Mouse (Mus musculus): ENCODE data around the gene Tada1. TPM values are rescaled to one million over a fixed set of nuclear protein-coding genes. Genes with fewer than 3 reads are reported as not detected.

Gene Tada1
- polyA plus RNA-seq, 1 experiment from 2014 or later = 99.7 TPM

DNA sequence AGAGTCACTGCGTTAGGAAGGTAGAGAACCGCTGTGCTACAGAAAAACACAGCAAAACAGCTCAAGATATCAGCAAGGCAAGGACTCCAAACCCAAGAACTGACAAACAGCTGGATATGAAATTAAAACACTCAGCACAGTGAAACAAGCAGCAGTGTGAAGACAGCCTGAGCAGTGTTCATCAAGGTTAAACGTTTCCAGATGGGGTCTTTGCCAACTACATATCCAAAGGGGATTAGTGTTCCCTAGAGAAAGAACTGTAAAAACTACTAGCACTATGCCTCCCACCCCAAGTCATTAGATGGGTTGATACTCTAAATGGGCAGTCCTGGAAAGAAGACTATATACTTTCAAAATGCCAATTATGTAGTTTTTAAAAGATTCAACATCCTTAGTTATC is 29.6 kb upstream of the Tada1 start:
- Histone ChIP-seq H3K9me3 (ENCODE audit: control insufficient read depth, low read length) (no peaks in the 10 kb centered on the region), H3K36me3 (ENCODE audit: control insufficient read depth, insufficient read depth, low read length) (no peaks in the 10 kb centered on the region), H3K4me1 (ENCODE audit: control insufficient read depth, insufficient read depth, low read length) (peaks cover 3% of the 10 kb centered on the region), H3K27ac (replicated peaks; ENCODE audit: low read depth, low read length) (no peak overlapping the region), H3K4me3 (replicated peaks; ENCODE audit: low read depth, low read length) (no peak overlapping the region), H3K9ac (replicated peaks; ENCODE audit: low read length) (no peak overlapping the region), H3K27me3 (ENCODE audit: control insufficient read depth, insufficient read depth, low read length) (no peaks in the 10 kb centered on the region), H3K4me2 (ENCODE audit: low read length) (no peak overlapping the region)
- WGBS = 82% methylated on average over 3 of the region's 3 CpGs
- DNase-seq = no peak
- no peak for ATAC-seq (ENCODE audit: low FRiP score, low TSS enrichment)

DNA sequence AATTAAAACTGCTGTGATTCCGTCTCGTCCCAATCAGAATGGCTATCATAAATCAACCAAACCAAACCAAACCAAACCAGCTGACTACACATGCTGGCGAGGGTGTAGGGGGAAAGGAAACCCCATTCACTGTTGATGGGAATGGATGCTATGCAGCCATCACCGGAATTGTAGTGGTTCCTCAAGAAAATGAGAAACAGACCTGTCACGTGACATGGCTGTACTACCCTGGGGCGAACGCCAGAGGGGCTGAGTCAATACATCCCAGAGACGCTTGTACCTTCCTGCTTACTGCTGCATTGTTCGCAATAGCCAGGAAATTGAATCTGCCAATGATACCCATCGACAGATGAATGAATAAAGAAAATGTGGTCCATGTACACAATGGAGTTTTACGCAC is 29.1 kb upstream of the Tada1 start:
- no peaks in the 10 kb centered on the region for H3K27me3 ChIP-seq (ENCODE audit: control insufficient read depth, insufficient read depth, low read length)
- no peak overlapping the region for H3K4me3 ChIP-seq (replicated peaks; ENCODE audit: low read depth, low read length)
- no peaks in the 10 kb centered on the region for H3K4me1 ChIP-seq (ENCODE audit: control insufficient read depth, insufficient read depth, low read length)
- no peaks in the 10 kb centered on the region for H3K36me3 ChIP-seq (ENCODE audit: control insufficient read depth, insufficient read depth, low read length)
- H3K27ac ChIP-seq (replicated peaks; ENCODE audit: low read depth, low read length) = no peak overlapping the region
- no peak overlapping the region for H3K4me2 ChIP-seq (ENCODE audit: low read length)
- 88% methylated on average over 11 of the region's 11 CpGs for WGBS
- DNase-seq = no peak
- ATAC-seq (ENCODE audit: low FRiP score, low TSS enrichment) = no peak
- H3K9me3 ChIP-seq (ENCODE audit: control insufficient read depth, low read length) = no peaks in the 10 kb centered on the region
- no peak overlapping the region for H3K9ac ChIP-seq (replicated peaks; ENCODE audit: low read length)

DNA sequence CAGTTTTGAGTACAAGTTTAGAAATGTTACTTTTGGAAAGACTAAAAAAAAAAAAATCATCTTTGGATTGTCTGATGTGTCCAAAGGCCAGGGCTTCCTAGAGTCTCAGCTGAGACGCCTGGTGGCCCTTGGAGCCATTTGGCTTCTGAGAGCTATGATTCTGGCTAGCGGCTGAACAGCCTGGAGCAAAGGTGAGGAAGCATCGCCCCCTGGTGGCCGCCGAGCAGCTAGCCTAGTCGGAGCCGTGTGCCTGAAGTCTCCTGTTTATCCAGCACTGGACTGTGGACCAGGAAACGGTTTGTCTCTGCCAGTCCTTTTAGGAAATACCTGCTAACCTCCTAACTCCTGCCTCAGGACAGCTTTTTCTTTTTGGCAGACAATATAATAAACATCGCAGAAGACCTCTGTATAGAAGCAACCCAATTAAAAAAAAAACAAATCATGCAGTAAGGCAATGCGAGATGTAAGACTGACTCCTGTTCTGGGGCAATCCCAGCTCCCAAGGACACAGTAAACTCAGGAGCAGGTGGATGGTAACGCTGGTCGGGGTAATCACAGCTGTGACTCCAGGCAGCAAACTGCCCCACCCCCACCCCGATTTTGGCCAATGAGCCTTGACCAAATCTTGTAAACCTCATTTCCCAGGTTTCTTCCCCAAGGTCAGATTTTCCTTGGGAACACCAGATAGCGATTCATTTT is 18.6 kb upstream of the Tada1 start:
- ATAC-seq (ENCODE audit: low FRiP score, low TSS enrichment) (peak; percentile 68), DNase-seq (peak; percentile 86)
- Histone ChIP-seq H3K36me3 (ENCODE audit: control insufficient read depth, insufficient read depth, low read length) (no peaks in the 10 kb centered on the region), H3K9me3 (ENCODE audit: control insufficient read depth, low read length) (no peaks in the 10 kb centered on the region), H3K27ac (replicated peaks; ENCODE audit: low read depth, low read length) (no peak overlapping the region), H3K4me2 (ENCODE audit: low read length) (no peak overlapping the region), H3K4me3 (replicated peaks; ENCODE audit: low read depth, low read length) (no peak overlapping the region), H3K9ac (replicated peaks; ENCODE audit: low read length) (no peak overlapping the region), H3K4me1 (ENCODE audit: control insufficient read depth, insufficient read depth, low read length) (no peaks in the 10 kb centered on the region), H3K27me3 (ENCODE audit: control insufficient read depth, insufficient read depth, low read length) (no peaks in the 10 kb centered on the region)
- 22% methylated on average over 14 of the region's 14 CpGs for WGBS

DNA sequence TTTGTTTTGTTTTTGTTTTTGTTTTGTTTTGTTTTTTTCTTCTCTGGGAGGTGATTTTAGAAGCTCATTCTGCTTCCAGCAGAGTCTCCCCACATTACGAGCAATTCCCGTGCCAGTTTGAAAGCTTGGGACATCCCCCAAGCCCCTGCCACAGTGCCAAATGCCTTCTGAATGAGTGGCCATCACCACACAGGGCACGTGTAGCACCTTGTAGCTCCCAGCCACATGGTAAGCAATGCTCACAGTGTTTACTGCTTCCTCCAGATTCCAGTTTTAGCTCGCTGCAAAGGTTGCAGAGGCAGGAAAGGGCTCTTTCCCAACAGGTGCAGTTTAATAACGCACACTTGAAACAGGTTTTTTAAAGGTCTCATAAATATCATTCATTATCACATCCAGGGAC is 18.0 kb upstream of the Tada1 start:
- no peak for DNase-seq
- H3K27ac ChIP-seq (replicated peaks; ENCODE audit: low read depth, low read length) = no peak overlapping the region
- H3K36me3 ChIP-seq (ENCODE audit: control insufficient read depth, insufficient read depth, low read length) = no peaks in the 10 kb centered on the region
- no peak overlapping the region for H3K9ac ChIP-seq (replicated peaks; ENCODE audit: low read length)
- H3K27me3 ChIP-seq (ENCODE audit: control insufficient read depth, insufficient read depth, low read length) = no peaks in the 10 kb centered on the region
- whole genome bisulfite sequencing = 82% methylated on average over 5 of the region's 5 CpGs
- no peaks in the 10 kb centered on the region for H3K4me1 ChIP-seq (ENCODE audit: control insufficient read depth, insufficient read depth, low read length)
- no peak overlapping the region for H3K4me3 ChIP-seq (replicated peaks; ENCODE audit: low read depth, low read length)
- H3K4me2 ChIP-seq (ENCODE audit: low read length) = no peak overlapping the region
- H3K9me3 ChIP-seq (ENCODE audit: control insufficient read depth, low read length) = no peaks in the 10 kb centered on the region
- ATAC-seq (ENCODE audit: low FRiP score, low TSS enrichment) = no peak

DNA sequence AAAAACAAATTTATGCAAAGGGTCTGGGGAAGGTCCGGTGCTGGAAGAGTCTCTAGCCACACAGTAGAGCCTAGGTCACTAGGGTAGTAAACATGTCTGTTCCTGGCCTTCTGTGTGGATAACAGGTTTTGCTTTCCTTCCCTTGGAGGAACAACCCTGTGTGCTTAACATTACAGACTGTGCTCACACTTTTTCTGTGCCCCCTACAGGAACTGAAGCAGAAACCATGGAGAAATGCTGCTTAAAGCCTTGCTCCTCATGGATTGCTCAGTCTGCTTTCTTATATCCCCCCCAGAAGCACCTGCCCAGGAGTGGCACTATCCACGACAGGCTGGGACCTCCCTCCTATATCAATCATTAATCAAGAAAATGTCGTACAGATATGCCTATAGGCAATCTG is 17.1 kb upstream of the Tada1 start:
- ATAC-seq (ENCODE audit: low FRiP score, low TSS enrichment) (no peak), DNase-seq (no peak)
- Histone ChIP-seq H3K9ac (replicated peaks; ENCODE audit: low read length) (no peak overlapping the region), H3K4me3 (replicated peaks; ENCODE audit: low read depth, low read length) (no peak overlapping the region), H3K4me2 (ENCODE audit: low read length) (no peak overlapping the region), H3K27ac (replicated peaks; ENCODE audit: low read depth, low read length) (no peak overlapping the region), H3K4me1 (ENCODE audit: control insufficient read depth, insufficient read depth, low read length) (no peaks in the 10 kb centered on the region), H3K9me3 (ENCODE audit: control insufficient read depth, low read length) (no peaks in the 10 kb centered on the region), H3K27me3 (ENCODE audit: control insufficient read depth, insufficient read depth, low read length) (no peaks in the 10 kb centered on the region), H3K36me3 (ENCODE audit: control insufficient read depth, insufficient read depth, low read length) (no peaks in the 10 kb centered on the region)
- WGBS = 71% methylated on average over 3 of the region's 3 CpGs

DNA sequence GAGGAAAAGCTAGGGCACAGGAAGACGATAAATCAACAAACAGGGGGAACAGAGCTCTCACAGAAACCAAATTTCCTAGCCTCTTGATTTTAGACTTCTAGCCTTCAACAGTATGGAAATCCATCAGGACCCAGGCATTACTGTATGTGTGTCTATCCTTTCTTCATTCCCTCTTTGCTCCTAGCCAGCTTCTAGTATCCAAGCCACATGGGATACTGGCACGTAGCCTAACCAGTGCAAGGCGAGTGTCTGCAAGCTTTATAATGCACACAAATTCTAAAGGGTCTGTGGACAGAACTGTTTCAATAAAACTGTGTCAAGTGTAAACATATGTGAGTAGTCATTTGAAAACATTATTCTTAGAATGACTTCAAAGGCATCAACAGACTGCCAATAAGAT is 16.2 kb upstream of the Tada1 start:
- WGBS = 88% methylated on average over 3 of the region's 3 CpGs
- Histone ChIP-seq H3K4me1 (ENCODE audit: control insufficient read depth, insufficient read depth, low read length) (no peaks in the 10 kb centered on the region), H3K4me2 (ENCODE audit: low read length) (no peak overlapping the region), H3K4me3 (replicated peaks; ENCODE audit: low read depth, low read length) (no peak overlapping the region), H3K27me3 (ENCODE audit: control insufficient read depth, insufficient read depth, low read length) (no peaks in the 10 kb centered on the region), H3K9me3 (ENCODE audit: control insufficient read depth, low read length) (no peaks in the 10 kb centered on the region), H3K36me3 (ENCODE audit: control insufficient read depth, insufficient read depth, low read length) (no peaks in the 10 kb centered on the region), H3K9ac (replicated peaks; ENCODE audit: low read length) (no peak overlapping the region), H3K27ac (replicated peaks; ENCODE audit: low read depth, low read length) (no peak overlapping the region)
- ATAC-seq (ENCODE audit: low FRiP score, low TSS enrichment) (no peak), DNase-seq (no peak)

DNA sequence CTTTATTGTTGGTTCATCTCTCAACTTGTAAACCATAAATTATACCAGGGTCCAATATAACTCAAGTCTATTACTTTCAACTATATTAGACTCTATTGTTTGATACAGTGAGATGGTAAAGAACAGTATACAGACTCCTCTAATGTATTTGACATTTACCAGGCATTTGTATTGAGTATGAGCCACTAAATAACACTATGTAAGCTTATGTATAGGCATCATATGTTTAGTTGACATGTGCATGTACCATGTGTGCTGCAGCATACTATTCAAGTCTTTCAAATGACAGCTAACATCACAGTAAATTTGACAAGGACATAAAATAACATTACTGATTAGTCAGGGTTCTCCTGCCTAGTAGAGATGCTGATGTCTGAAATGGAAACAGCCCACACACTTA is 15.8 kb upstream of the Tada1 start:
- Histone ChIP-seq H3K9ac (replicated peaks; ENCODE audit: low read length) (no peak overlapping the region), H3K4me3 (replicated peaks; ENCODE audit: low read depth, low read length) (no peak overlapping the region), H3K27ac (replicated peaks; ENCODE audit: low read depth, low read length) (no peak overlapping the region), H3K4me2 (ENCODE audit: low read length) (no peak overlapping the region), H3K9me3 (ENCODE audit: control insufficient read depth, low read length) (no peaks in the 10 kb centered on the region), H3K36me3 (ENCODE audit: control insufficient read depth, insufficient read depth, low read length) (no peaks in the 10 kb centered on the region), H3K27me3 (ENCODE audit: control insufficient read depth, insufficient read depth, low read length) (no peaks in the 10 kb centered on the region), H3K4me1 (ENCODE audit: control insufficient read depth, insufficient read depth, low read length) (no peaks in the 10 kb centered on the region)
- no peak for DNase-seq
- no peak for ATAC-seq (ENCODE audit: low FRiP score, low TSS enrichment)

DNA sequence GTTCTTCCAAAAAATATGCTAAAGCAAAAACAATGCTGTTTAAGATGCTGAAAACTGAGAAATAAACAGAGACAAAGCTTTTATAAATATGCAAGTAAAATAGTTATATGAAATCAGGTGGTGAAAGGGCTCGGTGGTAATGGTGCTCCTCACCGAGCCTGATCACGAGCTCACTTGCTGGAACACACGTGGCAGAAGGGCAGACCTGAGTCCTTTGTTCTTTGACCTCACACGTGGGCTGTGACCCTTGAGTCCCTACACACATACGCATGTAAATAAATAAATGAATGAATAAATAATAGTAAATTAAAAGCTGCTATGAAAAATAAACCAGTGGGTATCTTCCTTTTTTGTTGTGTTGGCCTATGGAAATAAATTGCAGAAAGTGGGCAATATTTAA is 1.7 kb upstream of the Tada1 start:
- H3K27ac ChIP-seq (replicated peaks; ENCODE audit: low read depth, low read length) = no peak overlapping the region
- no peak for DNase-seq

DNA sequence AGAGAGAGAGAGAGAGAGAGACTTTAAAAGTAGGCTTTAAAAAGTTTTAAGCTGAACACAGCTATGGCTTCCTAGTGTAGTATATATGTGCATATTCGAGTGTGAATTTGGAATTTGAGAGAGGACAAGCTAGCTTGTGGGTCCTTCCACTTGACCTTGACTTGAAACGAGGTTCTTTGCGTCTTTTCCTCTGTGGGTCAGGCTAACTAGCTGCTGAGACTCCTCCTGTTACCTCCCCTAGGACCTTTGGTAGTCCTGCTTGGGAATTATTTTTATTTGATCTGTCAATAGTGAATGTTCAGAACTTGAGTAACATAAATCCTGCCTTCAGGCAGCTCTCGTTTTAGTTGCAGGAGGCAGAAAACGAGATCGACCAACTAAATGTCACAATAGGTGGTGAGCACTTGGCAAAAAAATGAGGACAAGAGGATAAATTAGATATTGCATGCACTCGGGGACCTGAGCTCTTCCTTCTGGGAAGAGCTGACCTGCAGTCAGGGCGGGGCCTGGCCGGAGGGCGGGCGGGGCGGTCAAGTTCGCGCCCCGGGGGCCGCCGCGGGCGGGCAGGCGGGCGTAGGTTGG is 375 bp upstream of the Tada1 start:
- peaks cover 15% of the 10 kb centered on the region for H3K36me3 ChIP-seq (ENCODE audit: control insufficient read depth, insufficient read depth, low read length)
- ATAC-seq (ENCODE audit: low FRiP score, low TSS enrichment) (0 out of 2 replicates have a peak, but pooled peaks have one; percentile 0), DNase-seq (no peak)
- peak overlapping the region; percentile 66 for H3K9ac ChIP-seq (replicated peaks; ENCODE audit: low read length)
- WGBS = 5% methylated on average over 21 of the region's 21 CpGs
- H3K4me1 ChIP-seq (ENCODE audit: control insufficient read depth, insufficient read depth, low read length) = peaks cover 16% of the 10 kb centered on the region
- H3K4me3 ChIP-seq (replicated peaks; ENCODE audit: low read depth, low read length) = peak overlapping the region; percentile 96
- no peaks in the 10 kb centered on the region for H3K27me3 ChIP-seq (ENCODE audit: control insufficient read depth, insufficient read depth, low read length)
- H3K9me3 ChIP-seq (ENCODE audit: control insufficient read depth, low read length) = no peaks in the 10 kb centered on the region
- peak overlapping the region; percentile 92 for H3K27ac ChIP-seq (replicated peaks; ENCODE audit: low read depth, low read length)
- peak overlapping the region; percentile 54 for H3K4me2 ChIP-seq (ENCODE audit: low read length)

More for the DNA sequence above, 1.7 kb upstream of the Tada1 start:
- no peaks in the 10 kb centered on the region for H3K27me3 ChIP-seq (ENCODE audit: control insufficient read depth, insufficient read depth, low read length)
- H3K9ac ChIP-seq (replicated peaks; ENCODE audit: low read length) = no peak overlapping the region
- 77% methylated on average over 6 of the region's 6 CpGs for WGBS
- no peak for ATAC-seq (ENCODE audit: low FRiP score, low TSS enrichment)
- H3K9me3 ChIP-seq (ENCODE audit: control insufficient read depth, low read length) = no peaks in the 10 kb centered on the region
- H3K4me3 ChIP-seq (replicated peaks; ENCODE audit: low read depth, low read length) = no peak overlapping the region
- no peak overlapping the region for H3K4me2 ChIP-seq (ENCODE audit: low read length)
- 0 out of 2 replicates have a peak, but pooled peaks cover 2% of the 10 kb centered on the region for H3K36me3 ChIP-seq (ENCODE audit: control insufficient read depth, insufficient read depth, low read length)
- H3K4me1 ChIP-seq (ENCODE audit: control insufficient read depth, insufficient read depth, low read length) = peaks cover 16% of the 10 kb centered on the region

Data from midbrain, embryonic 14.5 days (tissue).